Mouse (Mus musculus) hindbrain, postnatal 0 days (tissue): ENCODE data around the gene Efemp2. TPM values are rescaled to one million over a fixed set of nuclear protein-coding genes. Genes with fewer than 3 reads are reported as not detected.

Experiments
- ATAC-seq: fragments of 200-750 bp; cut with Nextera tagmentation; 2 replicates; pipeline ENCODE4 v1.8.0; 2017; ENCODE audit warnings: mild to moderate bottlenecking, moderate TSS enrichment, moderate library complexity
- DNase-seq: peaks from one replicate; pipeline ENCODE4 v3.0.0-alpha.2; 2015; ENCODE audit warnings: low spot score
- H3K27ac ChIP-seq: fragments of 300-500 bp; sonication (generic); 2 replicates; pipeline ENCODE4 v1.5.1; 2014; ENCODE audit warnings: mild to moderate bottlenecking
- H3K27me3 ChIP-seq: fragments of 300-500 bp; sonication (generic); 2 replicates; pipeline ENCODE4 v1.6.1; 2014; ENCODE audit warnings: low read length, mixed read lengths; ENCODE audit not compliant: insufficient read depth
- H3K36me3 ChIP-seq: fragments of 300-500 bp; sonication (generic); 2 replicates; pipeline ENCODE4 v1.6.1; 2014; ENCODE audit warnings: low read length, mixed read lengths; ENCODE audit not compliant: insufficient read depth
- H3K4me1 ChIP-seq: fragments of 300-500 bp; sonication (generic); 2 replicates; pipeline ENCODE4 v1.6.1; 2014; ENCODE audit warnings: antibody characterized with exemption, low read length, mixed read lengths; ENCODE audit not compliant: insufficient read depth
- H3K4me2 ChIP-seq: fragments of 300-500 bp; sonication (generic); 2 replicates; pipeline ENCODE4 v1.6.1; 2014; ENCODE audit warnings: low read depth, mild to moderate bottlenecking, low read length, moderate library complexity, mixed read lengths
- H3K4me3 ChIP-seq: fragments of 300-500 bp; sonication (generic); 2 replicates; pipeline ENCODE4 v1.5.1; 2014; ENCODE audit warnings: low read length
- H3K9ac ChIP-seq: fragments of 300-500 bp; sonication (generic); replicated peaks from 2 replicates; pipeline ENCODE4 v1.6.1; 2014; ENCODE audit warnings: mild to moderate bottlenecking, low read length, moderate library complexity, mixed read lengths
- H3K9me3 ChIP-seq: fragments of 300-500 bp; sonication (generic); 2 replicates; pipeline ENCODE4 v1.6.1; 2016; ENCODE audit warnings: low read length, mixed read lengths
- CTCF ChIP-seq: IDR thresholded peaks from 2 replicates; pipeline ENCODE4 v1.5.1; 2016; ENCODE audit warnings: antibody characterized with exemption, control low read depth, low read depth
- WGBS: fragments of 180-500 bp; shearing (Covaris S2); extraction: QIAGEN DNeasy Blood & Tissue Kit; methylation state at CpG from one replicate; pipeline ENCODE4 v1.1.7; 2014; 5-methylcytosine and 5-hydroxymethylcytosine counted together
- polyA plus RNA-seq: library from polyadenylated mRNA; unstranded; fragments of >200 nt; fragmentation: Nextera tagmentation; extraction: Ambion mirVana; gene quantifications from 2 replicates; pipeline ENCODE4 v1.2.1, GENCODE M21; 2015
- total RNA-seq: library from RNA; depleted of rRNA; stranded (reverse); fragments of >200 nt; gene quantifications from 2 replicates; pipeline ENCODE4 v1.2.3, GENCODE M21; 2014; rRNA removed

Efemp2 gene
- total RNA-seq (46.3 and 49.3 TPM in 2 replicates), polyA plus RNA-seq (36.5 and 41.7 TPM in 2 replicates)

DNA sequence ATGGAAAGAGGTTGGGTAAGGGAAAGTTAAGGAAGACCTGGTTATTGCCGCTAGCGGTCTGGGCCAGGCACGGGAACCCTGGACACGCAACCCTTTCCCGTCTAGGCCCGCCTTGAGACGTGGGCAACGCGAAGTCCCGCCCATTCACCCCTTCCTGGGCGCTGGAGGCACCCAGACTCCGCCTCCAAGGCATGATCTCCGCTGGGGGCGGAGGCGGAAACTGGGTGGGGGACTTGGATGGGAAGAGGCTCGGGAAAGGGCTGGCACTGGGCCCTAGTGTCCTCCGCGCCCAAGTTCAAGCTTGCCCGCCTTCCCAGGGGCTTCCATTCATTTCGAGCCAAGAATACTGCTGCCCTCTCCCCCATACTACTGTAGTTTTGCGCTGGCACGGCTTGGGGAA lies at the start of gene Efemp2:
Gene Efemp2, plus strand, starts transcription at position 235 of the 400 bp plus-strand sequence.
- 2% methylated on average over 22 of the region's 22 CpGs for WGBS
- peak; percentile 81 for DNase-seq

DNA sequence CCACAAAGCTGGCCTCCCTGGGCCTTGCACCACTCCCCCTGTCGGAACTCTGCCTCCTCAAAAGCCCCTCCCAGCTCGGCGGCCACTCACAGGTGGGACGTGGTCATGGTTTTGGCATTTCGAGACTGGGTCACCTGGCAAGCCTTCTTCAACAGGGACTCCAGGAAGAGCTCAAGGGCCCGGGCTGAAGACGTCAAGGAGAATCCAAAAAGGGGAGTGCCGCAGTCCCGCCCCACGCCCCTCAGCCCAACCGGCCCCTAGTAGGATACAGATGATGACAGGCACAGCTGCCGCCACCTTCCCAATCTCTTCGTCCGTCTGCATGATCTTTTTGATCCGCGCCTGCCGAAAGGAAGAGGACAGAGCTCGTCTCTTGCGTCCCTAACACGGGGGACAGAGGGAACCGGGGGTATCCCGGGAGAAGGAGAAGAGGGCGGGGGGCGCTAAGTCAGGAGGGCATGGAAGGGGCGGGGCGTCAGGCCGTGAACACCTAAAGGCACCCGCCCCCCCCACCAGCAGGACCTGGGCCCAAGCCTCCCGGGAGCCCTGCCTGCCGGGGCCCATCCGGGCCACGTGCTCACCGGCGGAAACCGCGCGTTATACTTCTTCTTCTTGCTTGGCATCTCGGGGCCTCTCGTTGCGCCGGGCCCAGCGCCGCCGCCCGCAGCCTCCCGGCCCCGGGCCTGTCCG lies 49.5 kb upstream of the Efemp2 start:
- Histone ChIP-seq H3K27me3 (no peaks in the 10 kb centered on the region), H3K4me3 (peak overlapping the region; percentile 90), H3K9me3 (no peaks in the 10 kb centered on the region), H3K27ac (peak overlapping the region; percentile 92), H3K4me1 (peaks cover 21% of the 10 kb centered on the region), H3K9ac (peak overlapping the region; percentile 94), H3K4me2 (peak overlapping the region; percentile 90), H3K36me3 (peaks cover 8% of the 10 kb centered on the region; the same call in 1 of the 2 replicates)
- 2% methylated on average over 42 of the region's 48 CpGs for WGBS
- peak; percentile 40 for TF ChIP-seq CTCF
- peak; percentile 75 for DNase-seq
- ATAC-seq: peak; percentile 67

More for the DNA sequence above, at the start of gene Efemp2:
- Histone ChIP-seq H3K9ac (peak within 1 kb of the TSS; percentile 78), H3K4me1 (peaks cover 7% of the 10 kb centered on the region), H3K27ac (peak within 1 kb of the TSS; percentile 72), H3K36me3 (no peaks in the 10 kb centered on the region; the same call in 1 of the 2 replicates), H3K4me3 (peak within 1 kb of the TSS; percentile 57), H3K9me3 (no peaks in the 10 kb centered on the region), H3K27me3 (no peaks in the 10 kb centered on the region), H3K4me2 (peak within 1 kb of the TSS; percentile 97)
- no peak for TF ChIP-seq CTCF
- peak; percentile 76 for ATAC-seq

DNA sequence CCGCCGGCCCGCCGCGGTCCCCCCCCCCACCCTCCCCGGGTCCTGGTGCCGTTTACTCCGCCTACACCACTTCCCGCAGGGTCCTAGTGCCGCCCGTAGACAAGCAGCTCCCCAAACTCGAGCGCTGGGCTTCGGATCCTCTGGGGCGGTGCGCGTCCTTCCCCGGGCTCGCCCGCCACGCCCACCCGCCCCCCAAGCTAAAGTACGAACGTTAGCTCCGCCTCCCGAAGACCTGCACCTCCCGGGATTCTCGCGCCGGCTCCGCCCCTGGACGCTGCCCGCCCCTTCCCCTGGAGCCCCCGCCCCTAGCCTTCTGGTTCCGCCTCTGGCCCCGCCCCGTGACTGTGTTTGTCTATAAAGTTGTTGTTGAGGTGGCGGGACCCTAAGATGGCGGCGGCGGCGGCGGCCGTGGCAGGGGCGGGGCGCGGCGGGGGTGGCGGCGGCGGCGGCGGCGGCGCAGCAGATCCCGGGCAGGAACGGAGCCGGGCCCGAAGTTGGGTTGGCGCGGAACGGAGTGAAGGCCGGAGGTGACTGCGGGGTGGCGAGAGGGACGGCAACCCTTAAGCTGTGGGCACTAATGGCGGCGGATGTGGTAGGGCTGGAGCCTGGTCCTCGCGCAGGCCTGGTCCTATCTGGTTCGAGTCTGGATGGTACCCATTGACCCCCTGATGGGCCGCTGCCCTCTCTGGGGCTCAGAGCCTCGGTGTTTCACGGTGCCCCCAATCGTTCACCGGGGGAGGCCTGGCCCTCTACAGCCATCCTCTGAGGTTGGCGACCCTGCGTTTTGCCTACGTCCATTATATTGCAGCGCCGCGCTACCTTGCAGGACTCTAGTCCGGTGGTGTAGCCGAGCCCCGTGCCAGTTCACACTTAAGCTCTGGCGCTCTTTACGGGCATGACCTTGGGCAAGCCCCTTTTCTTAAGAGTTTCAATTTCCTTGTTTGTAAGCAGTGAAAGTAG lies 48.7 kb upstream of the Efemp2 start, which contains the start of the genes Drap1 and AI837181:
Gene Drap1, minus strand, starts transcription at position 198 of the 960 bp plus-strand sequence.
Gene AI837181, plus strand, starts transcription at position 363 of the 960 bp plus-strand sequence.
- no peaks in the 10 kb centered on the region for H3K9me3 ChIP-seq
- WGBS: under 1% methylated on average over 70 of the region's 87 CpGs
- peak within 1 kb of the TSS; percentile 92 for H3K27ac ChIP-seq
- H3K36me3 ChIP-seq: peaks cover 5% of the 10 kb centered on the region; the same call in 1 of the 2 replicates
- peaks cover 24% of the 10 kb centered on the region for H3K4me1 ChIP-seq
- DNase-seq: peak; percentile 98
- peak within 1 kb of the TSS; percentile 90 for H3K4me3 ChIP-seq
- peak within 1 kb of the TSS; percentile 90 for H3K4me2 ChIP-seq
- no peaks in the 10 kb centered on the region for H3K27me3 ChIP-seq
- no peak for TF ChIP-seq CTCF
- ATAC-seq: peak; percentile 93
- H3K9ac ChIP-seq: peak within 1 kb of the TSS; percentile 94

DNA sequence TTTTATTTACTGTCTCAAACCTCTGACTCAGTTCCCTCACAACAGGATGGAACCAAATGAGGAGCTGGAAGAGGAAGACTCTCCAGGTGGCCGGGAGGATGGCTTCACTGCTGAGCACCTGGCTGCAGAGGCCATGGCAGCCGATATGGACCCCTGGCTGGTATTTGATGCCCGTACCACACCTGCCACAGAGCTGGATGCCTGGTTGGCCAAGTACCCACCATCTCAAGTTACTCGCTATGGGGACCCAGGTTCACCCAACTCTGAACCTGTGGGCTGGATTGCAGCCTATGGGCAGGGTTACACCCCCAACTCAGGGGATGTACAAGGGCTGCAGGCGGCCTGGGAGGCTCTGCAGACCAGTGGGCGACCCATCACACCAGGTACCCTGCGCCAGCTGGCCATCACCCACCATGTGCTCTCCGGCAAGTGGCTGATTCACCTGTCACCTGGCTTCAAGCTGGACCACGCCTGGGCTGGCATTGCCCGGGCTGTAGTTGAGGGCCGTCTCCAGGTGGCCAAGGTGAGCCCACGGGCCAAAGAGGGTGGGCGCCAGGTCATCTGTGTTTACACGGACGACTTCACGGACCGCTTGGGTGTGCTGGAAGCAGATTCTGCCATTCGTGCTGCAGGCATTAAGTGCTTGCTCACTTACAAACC lies 47.7 kb upstream of the Efemp2 start:
- H3K4me2 ChIP-seq: peak overlapping the region; percentile 90
- H3K4me1 ChIP-seq: peaks cover 24% of the 10 kb centered on the region
- H3K9me3 ChIP-seq: no peaks in the 10 kb centered on the region
- H3K27ac ChIP-seq: peak overlapping the region; percentile 92; the same call in 1 of the 2 replicates
- TF ChIP-seq CTCF: no peak
- no peaks in the 10 kb centered on the region for H3K27me3 ChIP-seq
- H3K9ac ChIP-seq: peak overlapping the region; percentile 94
- no peaks in the 10 kb centered on the region; the same call in 1 of the 2 replicates for H3K36me3 ChIP-seq
- 90% methylated on average over 18 of the region's 18 CpGs for WGBS
- peak overlapping the region; percentile 90 for H3K4me3 ChIP-seq
- DNase-seq (no peak), ATAC-seq (no peak)

DNA sequence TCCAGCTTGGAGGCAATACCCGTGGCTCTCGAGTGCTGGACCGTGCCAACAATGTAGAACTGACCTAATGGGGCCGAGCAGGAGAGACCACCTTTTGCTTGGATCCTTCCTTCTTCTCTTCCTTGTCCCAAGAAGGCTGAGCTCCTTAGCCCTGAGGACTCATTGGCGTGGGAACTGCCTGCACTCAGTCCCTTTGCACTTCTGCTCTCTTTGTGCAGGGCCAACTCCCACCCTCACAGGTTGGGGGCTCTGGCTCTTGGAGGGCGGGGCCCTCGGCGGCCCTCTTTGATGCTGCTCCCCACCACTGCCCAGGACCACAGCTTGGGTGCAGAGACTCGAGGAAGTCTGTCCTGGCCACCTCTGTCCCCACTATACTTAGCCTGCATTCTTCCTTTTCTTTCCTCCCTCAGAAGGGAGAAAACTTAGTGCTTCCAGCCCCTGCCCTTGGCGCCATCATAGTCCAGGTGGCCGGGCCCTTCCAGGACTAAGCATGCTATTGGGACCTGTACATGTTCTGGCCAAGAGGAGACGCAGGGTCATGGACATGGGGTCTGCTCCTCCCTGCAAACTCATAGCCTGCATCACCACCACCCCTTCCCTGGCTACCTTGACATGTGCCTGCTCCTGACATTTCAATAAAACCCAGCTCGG lies 47.0 kb upstream of the Efemp2 start:
- no peak for TF ChIP-seq CTCF
- H3K4me1 ChIP-seq: peaks cover 24% of the 10 kb centered on the region
- H3K4me3 ChIP-seq: no peak overlapping the region
- no peak overlapping the region for H3K9ac ChIP-seq
- H3K27me3 ChIP-seq: no peaks in the 10 kb centered on the region
- 93% methylated on average over 13 of the region's 13 CpGs for WGBS
- H3K9me3 ChIP-seq: no peaks in the 10 kb centered on the region
- no peak overlapping the region for H3K27ac ChIP-seq
- DNase-seq (no peak), ATAC-seq (no peak)
- H3K36me3 ChIP-seq: no peaks in the 10 kb centered on the region; the same call in 1 of the 2 replicates
- H3K4me2 ChIP-seq: no peak overlapping the region
